In the genomic region with DNA sequence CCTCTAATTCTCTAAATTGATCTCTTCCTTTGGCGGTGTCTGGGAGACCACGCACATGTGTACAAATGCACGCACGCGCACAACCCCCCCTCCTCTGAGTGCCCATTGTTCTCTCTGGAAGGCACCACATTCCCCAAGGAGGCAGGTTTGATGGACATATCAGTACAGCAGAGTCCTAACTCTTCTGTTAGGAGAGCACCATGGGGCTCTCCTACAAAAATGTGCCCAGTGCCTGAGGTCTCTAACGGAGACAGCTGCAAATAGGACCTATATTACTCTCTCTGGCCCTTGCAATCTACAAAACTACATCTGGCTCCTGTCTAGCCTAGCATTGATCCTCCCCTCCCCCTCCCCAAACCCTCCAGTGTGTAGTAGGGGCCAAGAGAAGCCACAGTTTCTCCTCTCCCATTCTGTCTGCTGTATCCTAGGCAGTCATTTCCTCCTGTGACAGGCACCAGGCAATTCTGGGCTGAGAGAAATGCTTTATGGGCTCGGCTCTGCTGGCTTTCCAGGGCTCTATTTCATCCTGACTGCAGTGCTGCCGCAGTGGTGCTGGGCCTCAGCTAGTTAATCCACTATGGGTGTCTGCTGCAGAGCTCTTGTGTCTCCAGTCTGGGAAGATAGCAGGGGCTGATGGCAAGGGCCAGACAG, we compare ENCODE assay signal across 9 mouse cellular contexts.
DNase-seq lines count a peak whose midpoint lies in the region; ATAC-seq and TF ChIP-seq lines count a peak whose summit lies in the region.
"Had no signal": no experiment of that assay in that cellular context is flagged by ENCODE, and none has a peak within 500 bp of the region (broad histone marks: within the 10 kb centered on the region; RNA-seq: fewer than 3 reads in every experiment).

No protein-coding gene starts in this region.

- no peaks in the 10 kb centered on the region for H3K36me3 ChIP-seq in lung, embryonic 14.5 days (ENCODE audit: insufficient read depth)
- H3K36me3 ChIP-seq in forebrain, embryonic 10.5 days (replicated peaks), result no peaks in the 10 kb centered on the region
- H3K36me3 ChIP-seq in limb, embryonic 12.5 days, result no peaks in the 10 kb centered on the region
- H3K36me3 ChIP-seq: G1E had no signal

- H3K4me1 ChIP-seq in lung, embryonic 14.5 days (ENCODE audit: insufficient read depth), result peaks cover 8% of the 10 kb centered on the region; the same call in 1 of the 2 replicates
- peaks cover 71% of the 10 kb centered on the region for H3K4me1 ChIP-seq in forebrain, embryonic 10.5 days
- peaks cover 67% of the 10 kb centered on the region for H3K4me1 ChIP-seq in limb, embryonic 12.5 days (replicated peaks)

- peak; percentile 8 for DNase-seq in lung, embryonic 14.5 days
- DNase-seq in lung, adult 18-20 months, result no peak
- DNase-seq in forebrain, embryonic 10.5 days (ENCODE audit: extremely low spot score, low spot score), result peak; percentile 73
- peak; percentile 71 for DNase-seq in retina, postnatal 1 day
- no peak for DNase-seq in layer of hippocampus, adult 9-11 months
- DNase-seq in gastrocnemius, postnatal 25 days, result no peak
- no peak for DNase-seq in lung, postnatal 14 days

- H3K4me3 ChIP-seq in lung, embryonic 14.5 days (ENCODE audit: low read depth, low read length), result no peak overlapping the region
- peak overlapping the region; percentile 9; the same call in 1 of the 2 replicates for H3K4me3 ChIP-seq in forebrain, embryonic 10.5 days
- no peak overlapping the region for H3K4me3 ChIP-seq in limb, embryonic 12.5 days (replicated peaks)

- ATAC-seq in lung, embryonic 14.5 days (ENCODE audit: insufficient read depth), result no peak
- peak; percentile 21; the same call in 1 of the 2 replicates for ATAC-seq in limb, embryonic 12.5 days (ENCODE audit: insufficient number of reproducible peaks, insufficient read depth, low FRiP score, low TSS enrichment, low read depth)

- WGBS in lung, embryonic 14.5 days, result 31% methylated on average over 8 of the region's 8 CpGs
- 18% methylated on average over 8 of the region's 8 CpGs for WGBS in forebrain, embryonic 10.5 days
- 17% methylated on average over 8 of the region's 8 CpGs for WGBS in limb, embryonic 12.5 days

- H3K9me3 ChIP-seq in lung, embryonic 14.5 days (ENCODE audit: low read depth, low read length), result no peaks in the 10 kb centered on the region
- H3K9me3 ChIP-seq in forebrain, embryonic 10.5 days, result no peaks in the 10 kb centered on the region
- H3K9me3 ChIP-seq in limb, embryonic 12.5 days, result no peaks in the 10 kb centered on the region

- no peak overlapping the region for H3K4me2 ChIP-seq in lung, embryonic 14.5 days
- 0 out of 2 replicates have a peak overlapping the region, but pooled peaks have one; percentile 17 for H3K4me2 ChIP-seq in limb, embryonic 12.5 days

- H3K9ac ChIP-seq in lung, embryonic 14.5 days, result no peak overlapping the region
- H3K9ac ChIP-seq in limb, embryonic 12.5 days (replicated peaks), result no peak overlapping the region

- no peak for TF ChIP-seq CTCF in lung, embryonic 14.5 days (IDR thresholded peaks at IDR 0.05; ENCODE audit: low read depth)

- H3K27me3 ChIP-seq in lung, embryonic 14.5 days (ENCODE audit: insufficient read depth, low read length), result no peaks in the 10 kb centered on the region
- H3K27me3 ChIP-seq in forebrain, embryonic 10.5 days (ENCODE audit: poor library complexity, severe bottlenecking), result no peaks in the 10 kb centered on the region
- H3K27me3 ChIP-seq in limb, embryonic 12.5 days, result no peaks in the 10 kb centered on the region

- H3K27ac ChIP-seq in lung, embryonic 14.5 days (ENCODE audit: low read depth), result peak overlapping the region; percentile 54; the same call in 1 of the 2 replicates
- peak overlapping the region; percentile 91 for H3K27ac ChIP-seq in forebrain, embryonic 10.5 days
- peak overlapping the region; percentile 92 for H3K27ac ChIP-seq in limb, embryonic 12.5 days

Comparison
In these comparisons a context has a peak if more than half of its experiments do, and no peak if none do; other contexts are left out.
1. DNase-seq: peak in lung, embryonic 14.5 days (single experiment), forebrain, embryonic 10.5 days (single experiment) and retina, postnatal 1 day (single experiment); none in lung, adult 18-20 months (0 of 2), layer of hippocampus, adult 9-11 months (single experiment), gastrocnemius, postnatal 25 days (single experiment) and lung, postnatal 14 days (single experiment).
2. Peak in every context shown above with its lines, with median percentiles within 50 percentile points of each other: H3K27ac ChIP-seq.